Mouse (Mus musculus) CH12.LX (cell line): ENCODE data around the gene Kpna3. TPM values are rescaled to one million over a fixed set of nuclear protein-coding genes. Genes with fewer than 3 reads are reported as not detected.

Source experiments
- DNase-seq: peaks from one replicate; pipeline ENCODE4 v3.0.0-alpha.2; 2013; ENCODE audit errors: extremely low read depth
- H3K27ac ChIP-seq: 2 replicates; pipeline ENCODE4 v1.5.1; 2012; ENCODE audit warnings: low read depth, mild to moderate bottlenecking, control low read depth, moderate library complexity; ENCODE audit not compliant: insufficient read depth
- H3K27me3 ChIP-seq: replicated peaks from 2 replicates; pipeline ENCODE3; 2012; ENCODE audit warnings: inconsistent platforms
- H3K36me3 ChIP-seq, 2 experiments: replicated peaks in 1 of 2; 2 replicates each; pipeline versions ENCODE3 to v1.6.1; 2012; ENCODE audit warnings: inconsistent platforms in 1 of 2, low read length in 1 of 2, mild to moderate bottlenecking in 1 of 2, mixed read lengths in 1 of 2, moderate library complexity in 1 of 2; ENCODE audit not compliant: control insufficient read depth in 1 of 2, insufficient read depth in 1 of 2
- H3K4me1 ChIP-seq, 2 experiments: 2 replicates each; pipeline ENCODE4 v1.6.1; 2012; ENCODE audit warnings: inconsistent platforms in 1 of 2, moderate library complexity in 1 of 2; ENCODE audit not compliant: insufficient read depth in 2 of 2, control insufficient read depth in 1 of 2
- H3K4me2 ChIP-seq: 2 replicates; pipeline ENCODE4 v1.6.1; 2012; ENCODE audit warnings: low read depth, mild to moderate bottlenecking, control low read depth; ENCODE audit not compliant: poor library complexity, insufficient read depth, severe bottlenecking
- H3K4me3 ChIP-seq, 3 experiments: fragments of 150-350 bp in 1 of 3; sonication (generic) in 1 of 3; replicated peaks in 1 of 3; 2 replicates each; pipeline versions ENCODE3 to v1.5.1; 2011 to 2012; ENCODE audit warnings: low read depth in 2 of 3, low read length in 2 of 3, mild to moderate bottlenecking in 2 of 3, moderate library complexity in 2 of 3, control low read depth in 1 of 3, improper control_type of control experiment in 1 of 3, inconsistent platforms in 1 of 3, mixed read lengths in 1 of 3; ENCODE audit not compliant: poor library complexity in 1 of 3
- H3K79me2 ChIP-seq: replicated peaks from 2 replicates; pipeline ENCODE4 v1.6.1; 2012; ENCODE audit warnings: mild to moderate bottlenecking, moderate library complexity; ENCODE audit not compliant: control insufficient read depth, poor library complexity, insufficient read depth, severe bottlenecking; ENCODE audit errors: extremely low read depth
- H3K9ac ChIP-seq: 2 replicates; pipeline ENCODE4 v1.6.1; 2012; ENCODE audit warnings: low read depth, mild to moderate bottlenecking, control low read depth, moderate library complexity; ENCODE audit not compliant: insufficient read depth
- H3K9me3 ChIP-seq: replicated peaks from 2 replicates; pipeline ENCODE3; 2012; ENCODE audit warnings: low read length, inconsistent platforms, mixed read lengths
- BHLHE40 ChIP-seq: IDR thresholded peaks from 2 replicates; pipeline ENCODE4 v1.6.1; 2011; ENCODE audit warnings: mild to moderate bottlenecking, low read depth, low read length, improper control_type of control experiment
- CHD1 ChIP-seq: IDR thresholded peaks from 2 replicates; pipeline ENCODE4 v1.6.1; 2012; ENCODE audit warnings: low read depth, low read length, improper control_type of control experiment, inconsistent platforms
- CHD2 ChIP-seq: IDR thresholded peaks from 2 replicates; pipeline ENCODE4 v1.6.1; 2011; ENCODE audit warnings: low read length, improper control_type of control experiment
- CTCF ChIP-seq, 2 experiments: IDR thresholded peaks in 1 of 2; conservative IDR thresholded peaks in 1 of 2; 2 replicates each; pipeline ENCODE4 v1.5.1; 2011 to 2012; ENCODE audit warnings: low read depth in 2 of 2, low read length in 2 of 2, improper control_type of control experiment in 1 of 2, inconsistent platforms in 1 of 2, mild to moderate bottlenecking in 1 of 2, moderate library complexity in 1 of 2
- E2F4 ChIP-seq: IDR thresholded peaks from 2 replicates; pipeline ENCODE4 v1.6.1; 2011; ENCODE audit warnings: low read depth, low read length, improper control_type of control experiment; ENCODE audit not compliant: insufficient replicate concordance
- ELF1 ChIP-seq: IDR thresholded peaks from 2 replicates; pipeline ENCODE4 v1.6.1; 2014; ENCODE audit warnings: low read depth, mild to moderate bottlenecking, inconsistent platforms, low read length, improper control_type of control experiment
- EP300 ChIP-seq: IDR thresholded peaks from 2 replicates; pipeline ENCODE4 v1.6.1; 2011; ENCODE audit warnings: low read length, improper control_type of control experiment
- ETS1 ChIP-seq: conservative IDR thresholded peaks from 2 replicates; pipeline ENCODE4 v1.6.1; 2012; ENCODE audit warnings: low read depth, mild to moderate bottlenecking, inconsistent platforms, low read length, improper control_type of control experiment, moderate library complexity
- GABPA ChIP-seq: IDR thresholded peaks from 2 replicates; pipeline ENCODE4 v1.6.1; 2012; ENCODE audit warnings: low read depth, low read length, improper control_type of control experiment, inconsistent platforms; ENCODE audit not compliant: insufficient replicate concordance
- HCFC1 ChIP-seq: IDR thresholded peaks from 2 replicates; pipeline ENCODE4 v1.6.1; 2012; ENCODE audit warnings: low read depth, mild to moderate bottlenecking, inconsistent platforms, low read length, improper control_type of control experiment
- IRF4 ChIP-seq: IDR thresholded peaks from 2 replicates; pipeline ENCODE4 v1.6.1; 2014; ENCODE audit warnings: low read depth, mild to moderate bottlenecking, inconsistent platforms, low read length, improper control_type of control experiment
- JUN ChIP-seq: IDR thresholded peaks from 2 replicates; pipeline ENCODE4 v1.6.1; 2011; ENCODE audit warnings: low read depth, mild to moderate bottlenecking, low read length, improper control_type of control experiment, moderate library complexity; ENCODE audit not compliant: insufficient read depth
- JUND ChIP-seq: conservative IDR thresholded peaks from 2 replicates; pipeline ENCODE4 v1.6.1; 2011; ENCODE audit warnings: low read depth, low read length, improper control_type of control experiment
- KAT2A ChIP-seq: IDR thresholded peaks from 2 replicates; pipeline ENCODE4 v1.6.1; 2012; ENCODE audit warnings: low read length, improper control_type of control experiment, inconsistent platforms; ENCODE audit not compliant: insufficient replicate concordance
- MAFK ChIP-seq: IDR thresholded peaks from 2 replicates; pipeline ENCODE4 v1.6.1; 2011; ENCODE audit warnings: low read length, improper control_type of control experiment; ENCODE audit not compliant: insufficient replicate concordance
- MAX ChIP-seq: IDR thresholded peaks from 2 replicates; pipeline ENCODE4 v1.6.1; 2011; ENCODE audit warnings: low read length, improper control_type of control experiment
- MAZ ChIP-seq: IDR thresholded peaks from 2 replicates; pipeline ENCODE4 v1.6.1; 2012; ENCODE audit warnings: low read depth, mild to moderate bottlenecking, inconsistent platforms, low read length, improper control_type of control experiment, moderate library complexity
- MXI1 ChIP-seq: IDR thresholded peaks from 2 replicates; pipeline ENCODE4 v1.6.1; 2011; ENCODE audit warnings: mild to moderate bottlenecking, low read depth, low read length, improper control_type of control experiment
- MYC ChIP-seq: IDR thresholded peaks from 2 replicates; pipeline ENCODE4 v1.6.1; 2011; ENCODE audit warnings: low read depth, mild to moderate bottlenecking, improper control_type of control experiment, low read length
- NELFE ChIP-seq: IDR thresholded peaks from 2 replicates; pipeline ENCODE4 v1.6.1; 2011; ENCODE audit warnings: low read depth, low read length, improper control_type of control experiment
- NRF1 ChIP-seq: IDR thresholded peaks from 2 replicates; pipeline ENCODE4 v1.6.1; 2014; ENCODE audit warnings: low read depth, mild to moderate bottlenecking, inconsistent platforms, low read length, improper control_type of control experiment, moderate library complexity
- PAX5 ChIP-seq: IDR thresholded peaks from 2 replicates; pipeline ENCODE4 v1.6.1; 2012; ENCODE audit warnings: low read length, inconsistent platforms, mixed read lengths
- POLR2A ChIP-seq: IDR thresholded peaks from 2 replicates; pipeline ENCODE4 v1.6.1; 2011; ENCODE audit warnings: low read depth, mild to moderate bottlenecking, improper control_type of control experiment, low read length
- POLR2AphosphoS2 ChIP-seq: IDR thresholded peaks from 2 replicates; pipeline ENCODE4 v1.6.1; 2011; ENCODE audit warnings: low read depth, low read length, improper control_type of control experiment
- RAD21 ChIP-seq: IDR thresholded peaks from 2 replicates; pipeline ENCODE4 v1.6.1; 2011; ENCODE audit warnings: low read depth, mild to moderate bottlenecking, low read length, improper control_type of control experiment, moderate library complexity
- RCOR1 ChIP-seq: conservative IDR thresholded peaks from 2 replicates; pipeline ENCODE4 v1.6.1; 2012; ENCODE audit warnings: low read depth, mild to moderate bottlenecking, inconsistent platforms, low read length, improper control_type of control experiment
- SIN3A ChIP-seq: IDR thresholded peaks from 2 replicates; pipeline ENCODE4 v1.6.1; 2012; ENCODE audit warnings: low read length, improper control_type of control experiment, inconsistent platforms
- SMC3 ChIP-seq: IDR thresholded peaks from 2 replicates; pipeline ENCODE4 v1.6.1; 2011; ENCODE audit warnings: low read depth, low read length, improper control_type of control experiment
- TBP ChIP-seq: conservative IDR thresholded peaks from 2 replicates; pipeline ENCODE4 v1.6.1; 2011; ENCODE audit warnings: low read depth, low read length, improper control_type of control experiment
- TCF12 ChIP-seq: IDR thresholded peaks from 2 replicates; pipeline ENCODE4 v1.6.1; 2014; ENCODE audit warnings: low read depth, mild to moderate bottlenecking, inconsistent platforms, low read length, improper control_type of control experiment
- UBTF ChIP-seq: IDR thresholded peaks from 2 replicates; pipeline ENCODE4 v1.6.1; 2012; ENCODE audit warnings: low read depth, mild to moderate bottlenecking, inconsistent platforms, low read length, improper control_type of control experiment, moderate library complexity
- USF1 ChIP-seq: IDR thresholded peaks from 2 replicates; pipeline ENCODE4 v1.6.1; 2014; ENCODE audit warnings: low read depth, mild to moderate bottlenecking, inconsistent platforms, low read length, improper control_type of control experiment
- USF2 ChIP-seq: conservative IDR thresholded peaks from 2 replicates; pipeline ENCODE4 v1.6.1; 2011; ENCODE audit warnings: low read depth, low read length, improper control_type of control experiment
- ZC3H11A ChIP-seq: IDR thresholded peaks from 2 replicates; pipeline ENCODE4 v1.6.1; 2012; ENCODE audit warnings: low read depth, mild to moderate bottlenecking, inconsistent platforms, low read length, improper control_type of control experiment
- ZKSCAN1 ChIP-seq: IDR thresholded peaks from 2 replicates; pipeline ENCODE4 v1.6.1; 2012; ENCODE audit warnings: low read depth, inconsistent platforms, low read length, improper control_type of control experiment, borderline replicate concordance
- ZMIZ1 ChIP-seq: IDR thresholded peaks from 2 replicates; pipeline ENCODE4 v1.6.1; 2012; ENCODE audit warnings: low read depth, mild to moderate bottlenecking, inconsistent platforms, low read length, improper control_type of control experiment
- ZNF384 ChIP-seq: IDR thresholded peaks from 2 replicates; pipeline ENCODE4 v1.6.1; 2012; ENCODE audit warnings: low read depth, low read length, improper control_type of control experiment, inconsistent platforms
- dilution Hi-C: fragments of 300-500 bp; cut with MboI; formaldehyde crosslinking; loops from 2 replicates; pipeline ENCODE4 v1.14.3; 2020; ENCODE audit warnings: low sequenced_read_pairs; ENCODE audit not compliant: extremely low pct_unique_long_range_greater_than_20kb, extremely low pct_ligation_motif_present
- in situ Hi-C: fragments of 300-500 bp; cut with MboI; formaldehyde crosslinking; loops from 3 replicates; pipeline ENCODE4 v1.14.3; 2019; ENCODE audit warnings: low sequenced_read_pairs, low pct_ligation_motif_present, low pct_unique_long_range_greater_than_20kb, mixed read lengths
- polyA plus RNA-seq: library from polyadenylated mRNA; unstranded; fragments of >175 nt; gene quantifications from 2 replicates; pipeline ENCODE4 v1.2.1, GENCODE M21; 2012; ENCODE audit warnings: low read depth; ENCODE audit not compliant: insufficient read length
- total RNA-seq, 2 experiments: library from RNA; depleted of rRNA; stranded (reverse); fragments of 300-350 nt in 1 of 2; fragments of >200 nt in 1 of 2; gene quantifications; 2 replicates each; pipeline ENCODE4 v1.2.3; 2012 to 2014

Gene Kpna3
- total RNA-seq (2012; rRNA removed) = 21.3 and 28.2 TPM in 2 replicates
- total RNA-seq (2014; rRNA removed) = 75.4 and 83.9 TPM in 2 replicates
- polyA plus RNA-seq = 70.4 and 85.9 TPM in 2 replicates

DNA sequence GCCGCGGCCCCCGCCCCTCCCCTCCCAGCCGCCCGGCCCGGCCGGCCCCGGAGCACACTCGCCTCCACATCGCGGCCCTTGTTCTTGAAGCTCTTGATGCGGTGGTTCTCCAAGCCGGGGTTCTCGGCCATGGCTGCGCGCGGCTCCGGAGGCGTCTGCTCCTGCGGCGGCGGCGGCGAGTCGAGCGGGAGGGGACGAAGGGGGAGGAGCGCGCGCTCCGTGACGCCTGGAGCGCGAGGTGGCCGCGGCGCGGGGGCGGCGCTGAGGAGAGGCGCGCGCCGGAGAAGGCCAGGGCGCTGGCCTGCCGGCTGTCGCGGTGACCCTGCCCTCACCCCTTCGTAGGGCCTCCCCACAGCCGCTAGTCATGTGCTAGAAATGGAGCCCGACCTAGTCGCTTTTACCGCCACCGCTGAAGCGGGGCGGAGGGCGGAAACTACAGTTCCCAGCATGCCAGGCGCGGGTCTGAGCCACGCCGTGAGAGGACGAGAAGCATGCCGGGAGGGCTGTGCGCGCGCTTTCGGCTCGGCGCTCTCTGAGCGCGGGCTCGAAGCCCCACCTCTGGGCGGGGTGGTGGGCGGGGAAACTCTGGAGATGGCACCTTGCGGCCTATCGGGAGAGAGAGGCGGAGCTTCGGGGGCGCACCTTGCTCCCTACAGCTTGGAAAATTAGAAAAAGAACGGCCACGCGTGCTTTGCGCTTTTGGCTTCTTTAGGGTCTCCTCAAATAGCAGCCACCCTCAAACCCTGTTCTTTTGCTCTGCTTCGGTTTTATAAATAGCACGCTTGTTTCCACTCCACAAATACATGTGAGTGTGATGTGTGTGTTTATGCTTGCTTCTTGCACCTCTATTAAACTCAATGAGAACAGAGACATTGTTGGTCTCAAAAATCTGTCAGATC is at the start of gene Kpna3:
Gene Kpna3 (minus strand): TSS at position 214 of the 899 bp plus-strand sequence.
- dilution Hi-C loops = no loop called here
- Histone ChIP-seq H3K27me3 (no peaks in the 10 kb centered on the region), H3K4me2 (peak within 1 kb of the TSS; percentile 75)
- TF ChIP-seq MAFK (no peak), PAX5 (no peak), UBTF (0 out of 2 replicates have a peak, but pooled peaks have one; percentile 52), CHD1 (no peak), USF2 (no peak), JUN (no peak), ZC3H11A (no peak), ZNF384 (no peak), ELF1 (peak; percentile 61), JUND (no peak), SIN3A (peak; percentile 26; the same call in 1 of the 2 replicates), POLR2A (peak; percentile 62), RAD21 (no peak), MYC (peak; percentile 62), BHLHE40 (peak; percentile 81), USF1 (peak; percentile 36), POLR2AphosphoS2 (no peak), ETS1 (no peak), SMC3 (no peak), ZMIZ1 (0 out of 2 replicates have a peak, but pooled peaks have one; percentile 22), MAX (peak; percentile 80), CTCF (conservative IDR thresholded peaks at IDR 0.05 in 1 of 2, IDR thresholded peaks at IDR 0.05 in 1 of 2; ENCODE audit: low read depth in 2 of 2, low read length in 2 of 2) (no peak), GABPA (peak; percentile 32; the same call in 1 of the 2 replicates), RCOR1 (no peak), MXI1 (peak; percentile 60; the same call in 1 of the 2 replicates), TBP (peak; percentile 65), IRF4 (0 out of 2 replicates have a peak, but pooled peaks have one; percentile 36), NELFE (peak; percentile 51), KAT2A (peak; percentile 91; the same call in 1 of the 2 replicates), HCFC1 (peak; percentile 100), NRF1 (peak; percentile 71), MAZ (0 out of 2 replicates have a peak, but pooled peaks have one; percentile 34), TCF12 (no peak; the same call in 1 of the 2 replicates), EP300 (no peak), ZKSCAN1 (peak; percentile 25; the same call in 1 of the 2 replicates), CHD2 (no peak), E2F4 (peak; percentile 92; the same call in 1 of the 2 replicates)

More for the DNA sequence above, at the start of gene Kpna3:
- H3K9ac ChIP-seq = peak within 1 kb of the TSS; percentile 31
- H3K36me3 ChIP-seq = peaks cover 0 to 10% of the 10 kb centered on the region in 2 experiments
- H3K27ac ChIP-seq = peak within 1 kb of the TSS; percentile 59
- in situ Hi-C loops = loop anchor here (5.0 kb wide), 1 partner anchor 52 kb away; no protein-coding TSS in a partner anchor
- H3K4me1 ChIP-seq = peaks cover 0 to 35% of the 10 kb centered on the region in 2 experiments; a peak in 3 of 4 replicates
- DNase-seq = peak; percentile 97
- peak within 1 kb of the TSS; percentile 82 to 95 (median 89) for H3K4me3 ChIP-seq
- H3K9me3 ChIP-seq = no peaks in the 10 kb centered on the region
- peaks cover 30% of the 10 kb centered on the region for H3K79me2 ChIP-seq
